Mouse (Mus musculus) R1 (cell line): ENCODE data around the gene Arfip1.
A peak's percentile ranks its signal among the peaks of the same experiment; 100 is the strongest.
"Not testable (repeated sequence)": the region's sequence is repeated elsewhere in the genome, so short reads cannot be mapped to it uniquely, and the experiment has no call there.

ENCODE experiments used
- DNase-seq: peaks from one replicate; pipeline ENCODE4 v3.0.0-alpha.2; 2018; ENCODE audit warnings: low read depth, low spot score

Gene Arfip1

GRCm38 (mm10) chr3:84580716-84581115 lies 1.7 kb downstream of the Arfip1 start:
- no peak for DNase-seq

GRCm38 (mm10) chr3:84570501-84570900 lies 11.9 kb downstream of the Arfip1 start:
- no peak for DNase-seq

- no peak for DNase-seq
Measured at GRCm38 (mm10) chr3:84569587-84569986, 12.8 kb downstream of the Arfip1 start.

- DNase-seq: no peak
Measured at GRCm38 (mm10) chr3:84568540-84568939, 13.9 kb downstream of the Arfip1 start.

- no peak for DNase-seq
Measured at GRCm38 (mm10) chr3:84563415-84563814, 19.0 kb downstream of the Arfip1 start.

- DNase-seq: not testable (repeated sequence)
Measured at GRCm38 (mm10) chr3:84562911-84563310, 19.5 kb downstream of the Arfip1 start.

GRCm38 (mm10) chr3:84558301-84558700 lies 24.1 kb downstream of the Arfip1 start:
- DNase-seq: no peak

- DNase-seq: no peak
Measured at GRCm38 (mm10) chr3:84555780-84556179, 26.6 kb downstream of the Arfip1 start.

- DNase-seq: peak; percentile 28
Measured at GRCm38 (mm10) chr3:84547177-84547576, 35.2 kb downstream of the Arfip1 start.

GRCm38 (mm10) chr3:84542450-84542849 lies 40.0 kb downstream of the Arfip1 start:
- DNase-seq: peak; percentile 50

GRCm38 (mm10) chr3:84541881-84542280 lies 40.5 kb downstream of the Arfip1 start:
- no peak for DNase-seq

- no peak for DNase-seq
Measured at GRCm38 (mm10) chr3:84540640-84541039, 41.8 kb downstream of the Arfip1 start.

GRCm38 (mm10) chr3:84536987-84537386 lies 45.4 kb downstream of the Arfip1 start:
- DNase-seq: no peak

- DNase-seq: no peak
Measured at GRCm38 (mm10) chr3:84533227-84533626, 49.2 kb downstream of the Arfip1 start.

- DNase-seq: no peak
Measured at GRCm38 (mm10) chr3:84529021-84529420, 53.4 kb downstream of the Arfip1 start.

- DNase-seq: no peak
Measured at GRCm38 (mm10) chr3:84524952-84525351, 57.5 kb downstream of the Arfip1 start.

- no peak for DNase-seq
Measured at GRCm38 (mm10) chr3:84516163-84516562, 66.3 kb downstream of the Arfip1 start.

GRCm38 (mm10) chr3:84512774-84513515 lies 69.5 kb downstream of the Arfip1 start:
- no peak for DNase-seq

- no peak for DNase-seq
Measured at GRCm38 (mm10) chr3:84505193-84505592, 77.2 kb downstream of the Arfip1 start.

GRCm38 (mm10) chr3:84504291-84504690 lies 78.1 kb downstream of the Arfip1 start:
- no peak for DNase-seq

- no peak for DNase-seq
Measured at GRCm38 (mm10) chr3:84502101-84502500, 80.3 kb downstream of the Arfip1 start.

- no peak for DNase-seq
Measured at GRCm38 (mm10) chr3:84500491-84500890, 81.9 kb downstream of the Arfip1 start.

GRCm38 (mm10) chr3:84497718-84498117 lies 84.7 kb downstream of the Arfip1 start:
- DNase-seq: no peak

- no peak for DNase-seq
Measured at GRCm38 (mm10) chr3:84492657-84493056, 89.8 kb downstream of the Arfip1 start.
